Mouse (Mus musculus): ENCODE measurements around the gene Saa2.

DNA sequence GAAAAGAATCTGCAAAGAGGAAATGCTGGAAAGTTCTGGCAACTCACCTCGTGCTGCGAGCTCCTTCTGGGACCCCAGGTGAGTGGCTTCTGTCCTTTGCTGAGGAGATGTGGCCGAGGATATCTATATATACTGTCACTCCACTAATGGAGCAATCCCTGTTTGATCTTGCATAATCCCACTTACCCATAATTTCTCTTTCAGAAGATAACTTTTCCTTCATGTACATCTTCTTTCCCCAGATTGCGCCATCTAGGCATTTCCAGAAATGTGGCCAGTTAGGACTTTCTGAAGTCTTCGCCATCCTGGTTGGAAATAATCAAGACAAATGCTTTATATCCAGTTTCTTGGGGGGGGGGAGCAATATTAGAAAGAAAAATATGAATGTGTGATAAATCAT lies 36.0 kb upstream of the Saa2 start, which contains the start of gene Saa3:
- TF ChIP-seq CTCF (IDR thresholded peaks at IDR 0.05 in 2 of 3, conservative IDR thresholded peaks at IDR 0.05 in 1 of 3; ENCODE audit: control insufficient read depth in 1 of 3, insufficient read depth in 1 of 3, low read depth in 2 of 3, low read length in 3 of 3, poor library complexity in 1 of 3, severe bottlenecking in 1 of 3) (no peak), USF1 (IDR thresholded peaks at IDR 0.05; ENCODE audit: low read depth, low read length) (no peak), TBP (IDR thresholded peaks at IDR 0.05; ENCODE audit: low read depth, low read length) (no peak), SMC3 (IDR thresholded peaks at IDR 0.05; ENCODE audit: low read depth, low read length) (no peak), ZC3H11A (IDR thresholded peaks at IDR 0.05; ENCODE audit: low read depth, low read length) (no peak), KAT2A (conservative IDR thresholded peaks at IDR 0.05; ENCODE audit: low read depth, low read length) (no peak), JUND (IDR thresholded peaks at IDR 0.05; ENCODE audit: low read depth, low read length) (no peak), USF2 (IDR thresholded peaks at IDR 0.05; ENCODE audit: borderline replicate concordance in 1 of 2, insufficient read depth in 1 of 2, low read depth in 1 of 2, low read length in 2 of 2) (no peak), POLR2A (IDR thresholded peaks at IDR 0.05; ENCODE audit: control insufficient read depth in 1 of 2, insufficient read depth in 1 of 2, low read depth in 1 of 2, low read length in 2 of 2, poor library complexity in 1 of 2) (no peak)

Measured in MEL (cell line).